Mouse (Mus musculus) induced T-regulatory cell, adult 2 months (primary cell): Measurements from ENCODE around the gene Cers6.
A peak's percentile ranks its signal among the peaks of the same experiment; 100 is the strongest.

Experiments used
- DNase-seq: peaks from one replicate; pipeline ENCODE4 v3.0.0-alpha.2; 2012; ENCODE audit warnings: low read depth

Cers6 gene

DNA sequence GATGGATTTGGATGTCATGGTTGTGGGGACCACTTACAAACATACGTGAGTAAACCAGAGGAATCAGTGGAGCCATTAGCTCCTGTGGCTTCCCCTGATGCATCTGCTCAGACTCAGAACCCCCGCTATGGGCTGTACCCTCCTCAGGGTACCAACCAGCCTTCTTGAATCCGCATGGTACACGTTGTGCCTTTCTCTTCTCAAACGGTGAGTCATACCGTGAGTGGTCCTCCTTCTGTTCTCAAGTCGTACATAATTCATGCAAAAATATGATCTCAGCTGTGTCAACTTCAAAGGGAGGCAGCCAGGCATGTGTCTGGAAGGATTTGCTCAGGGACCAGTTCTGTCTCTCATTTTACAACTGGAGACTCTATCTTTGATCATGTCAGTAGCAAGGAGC lies 23.3 kb downstream of the Cers6 start:
- no peak for DNase-seq

DNA sequence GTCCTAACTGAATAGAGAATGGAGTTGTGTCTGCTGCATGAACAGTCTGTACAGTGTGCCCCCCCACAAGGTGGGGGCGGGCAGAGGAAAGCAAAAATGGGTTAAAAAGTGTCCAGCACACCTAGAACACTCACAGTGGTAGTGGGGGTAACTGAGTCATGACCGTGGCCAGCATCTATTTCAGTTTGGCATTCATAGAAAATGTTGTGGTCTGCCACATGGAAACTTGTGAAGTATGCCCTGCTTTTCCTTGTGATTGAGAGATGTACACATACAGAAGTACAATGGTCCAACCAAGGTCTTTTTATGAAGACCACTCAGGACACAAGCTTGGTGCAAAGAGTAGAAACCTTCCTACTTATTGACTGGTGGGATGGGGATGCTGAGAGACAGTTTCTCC lies 24.0 kb downstream of the Cers6 start:
- DNase-seq: no peak

DNA sequence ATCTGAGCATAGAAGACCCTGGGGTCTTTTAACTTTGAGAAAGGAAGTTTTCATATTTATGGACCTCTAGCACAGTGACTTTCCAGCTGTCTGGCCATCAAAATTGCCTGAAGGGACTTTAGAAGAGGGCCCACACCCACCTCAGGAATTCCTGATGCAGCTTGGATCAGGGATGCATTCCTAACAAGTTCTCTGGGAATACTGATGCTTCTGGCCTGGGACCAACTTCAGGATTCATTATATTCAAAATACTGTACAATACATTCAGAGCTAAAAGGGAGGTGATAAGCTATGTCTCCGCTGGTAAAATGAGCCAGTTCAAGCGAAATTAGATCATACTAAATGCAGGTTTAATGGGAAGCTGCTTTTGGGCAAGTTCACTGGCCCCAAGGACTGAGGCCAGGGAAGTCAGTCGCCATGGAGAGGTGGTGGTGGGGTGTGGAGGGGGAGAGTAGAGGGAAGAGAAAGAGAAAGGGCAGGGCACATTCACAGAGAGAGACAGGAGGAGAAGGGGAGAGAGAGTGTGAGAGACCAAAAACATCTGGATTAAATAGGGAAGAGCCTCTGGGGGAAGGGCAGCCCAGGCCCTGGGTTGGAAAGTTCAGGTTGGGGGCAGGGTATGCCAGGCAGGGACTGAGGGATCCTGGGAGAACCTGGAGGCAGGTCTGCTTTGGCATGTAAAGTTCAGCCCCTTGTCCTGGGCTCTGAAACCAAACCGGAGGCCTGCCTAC lies 24.7 kb downstream of the Cers6 start:
- no peak for DNase-seq

GRCm38 (mm10) chr2:68886661-68887060 lies 25.4 kb downstream of the Cers6 start:
- no peak for DNase-seq

- no peak for DNase-seq
These were observed 27.0 kb downstream of the Cers6 start for GRCm38 (mm10) chr2:68888094-68888705.

- DNase-seq: no peak
These were observed 28.5 kb downstream of the Cers6 start for GRCm38 (mm10) chr2:68889661-68890170.

- DNase-seq: no peak
These were observed 31.2 kb downstream of the Cers6 start for GRCm38 (mm10) chr2:68892476-68892875.

- DNase-seq: no peak
These were observed 34.0 kb downstream of the Cers6 start for GRCm38 (mm10) chr2:68895044-68895764.

GRCm38 (mm10) chr2:68896196-68896595 lies 35.0 kb downstream of the Cers6 start:
- DNase-seq: no peak

- DNase-seq: no peak
These were observed 38.7 kb downstream of the Cers6 start for GRCm38 (mm10) chr2:68899770-68900521.

DNA sequence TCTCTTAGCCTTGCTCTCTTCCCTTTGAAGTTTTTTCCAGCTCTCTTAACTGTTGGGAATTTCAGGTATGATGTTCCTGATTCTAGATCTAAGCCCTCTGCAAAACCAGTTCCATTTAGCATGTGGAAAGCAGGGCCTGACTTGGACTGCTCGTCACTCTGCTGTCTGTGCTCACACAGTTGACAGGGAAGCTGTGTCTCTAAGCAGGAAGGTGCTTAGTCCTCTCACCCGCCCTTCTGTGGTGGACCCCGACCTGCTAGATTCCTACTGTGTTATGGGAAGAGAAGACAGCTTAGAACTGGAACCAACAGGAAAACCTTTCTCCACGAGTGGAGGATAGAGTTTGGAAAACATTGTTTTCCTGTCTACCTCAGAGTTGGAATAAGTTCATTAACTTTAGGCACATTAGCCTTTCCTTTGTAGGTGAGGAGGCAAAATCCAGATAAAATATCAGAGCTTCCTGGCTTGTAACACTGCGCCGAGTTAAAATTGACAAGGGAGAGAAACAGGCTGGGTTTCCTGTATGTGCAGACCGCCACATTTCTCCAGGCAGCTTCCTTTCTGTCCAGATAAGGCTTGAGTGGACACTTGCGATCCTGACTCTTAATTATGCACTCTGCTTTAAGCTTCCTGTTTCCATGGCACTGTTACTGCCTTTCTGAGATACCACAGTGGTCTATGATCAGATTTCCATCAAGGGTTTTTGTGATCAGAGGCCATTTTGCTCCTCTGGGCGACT lies 39.6 kb downstream of the Cers6 start:
- DNase-seq: no peak

DNA sequence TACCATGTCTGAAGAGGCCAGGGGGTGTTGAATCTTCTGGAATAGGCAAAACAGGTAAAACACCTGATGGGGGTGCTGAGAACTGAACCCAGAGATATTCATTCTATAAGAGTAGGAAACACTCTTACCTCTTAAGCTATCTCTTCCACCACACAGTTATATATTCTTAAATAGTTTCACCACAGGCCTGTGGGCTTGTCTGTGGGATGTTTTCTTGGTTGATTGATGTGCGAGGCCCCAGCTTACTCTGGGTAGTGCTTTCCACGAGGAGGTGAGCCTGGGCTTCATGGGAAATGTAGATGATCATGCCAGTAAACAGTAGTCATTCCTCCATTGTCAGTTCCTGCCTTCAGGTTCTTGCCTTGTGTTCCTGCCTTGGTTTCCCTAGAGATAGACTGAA lies 40.5 kb downstream of the Cers6 start:
- no peak for DNase-seq

GRCm38 (mm10) chr2:68902546-68902945 lies 41.3 kb downstream of the Cers6 start:
- DNase-seq: no peak

GRCm38 (mm10) chr2:68906921-68907320 lies 45.7 kb downstream of the Cers6 start:
- peak; percentile 4 for DNase-seq

GRCm38 (mm10) chr2:68907721-68908463 lies 46.7 kb downstream of the Cers6 start:
- DNase-seq: peak; percentile 57

GRCm38 (mm10) chr2:68910727-68911126 lies 49.5 kb downstream of the Cers6 start:
- no peak for DNase-seq

- DNase-seq: no peak
These were observed 50.6 kb downstream of the Cers6 start for GRCm38 (mm10) chr2:68911587-68912483.

GRCm38 (mm10) chr2:68915742-68916141 lies 54.5 kb downstream of the Cers6 start:
- DNase-seq: no peak

DNA sequence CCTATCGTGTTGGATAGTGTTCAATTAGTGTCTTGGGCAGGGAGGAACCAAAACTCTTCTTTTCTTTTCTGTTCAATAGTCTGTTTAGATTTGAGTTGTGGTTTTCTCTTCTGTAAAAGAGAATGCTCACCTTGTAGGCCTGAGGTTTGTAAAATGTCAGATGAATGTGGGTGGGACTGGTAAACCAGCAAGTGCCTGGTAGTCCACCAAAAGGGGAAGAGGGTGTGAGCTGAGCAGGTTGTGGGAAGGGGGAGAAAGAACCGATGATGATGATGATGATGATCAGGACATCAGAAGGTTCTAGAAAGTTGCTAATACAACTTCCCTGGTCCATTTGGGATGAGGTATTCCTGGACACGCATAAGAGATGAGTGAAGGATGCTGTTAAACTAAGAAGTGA lies 55.1 kb downstream of the Cers6 start:
- no peak for DNase-seq

DNA sequence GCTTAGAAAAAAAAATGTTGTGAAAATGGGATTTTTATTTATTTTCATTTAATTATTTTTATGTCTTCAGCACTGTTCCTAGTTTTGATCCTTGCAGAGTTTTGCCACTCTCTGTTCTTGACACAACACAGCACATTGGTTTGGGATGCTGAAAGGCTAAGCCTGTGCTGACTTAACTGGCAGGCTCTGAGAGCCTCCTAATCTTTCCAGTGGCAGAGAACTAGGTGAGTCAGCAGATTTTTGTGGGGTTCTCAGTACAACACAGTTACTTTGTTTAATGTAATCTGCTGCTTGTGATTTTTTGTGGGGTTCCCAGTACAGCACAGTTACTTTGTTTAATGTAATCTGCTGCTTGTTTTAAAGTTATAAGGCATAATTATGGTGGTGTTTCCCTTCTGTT lies 55.8 kb downstream of the Cers6 start:
- no peak for DNase-seq
